Mouse (Mus musculus): ENCODE measurements around the gene Tmem33. TPM values are rescaled to one million over a fixed set of nuclear protein-coding genes. Genes with fewer than 3 reads are reported as not detected.
A peak's percentile ranks its signal among the peaks of the same experiment; 100 is the strongest.

Tmem33 gene
- 48.5 and 60.0 TPM in 2 replicates for polyA plus RNA-seq (2015; fragmentation: Nextera tagmentation; extraction: Ambion mirVana)

DNA sequence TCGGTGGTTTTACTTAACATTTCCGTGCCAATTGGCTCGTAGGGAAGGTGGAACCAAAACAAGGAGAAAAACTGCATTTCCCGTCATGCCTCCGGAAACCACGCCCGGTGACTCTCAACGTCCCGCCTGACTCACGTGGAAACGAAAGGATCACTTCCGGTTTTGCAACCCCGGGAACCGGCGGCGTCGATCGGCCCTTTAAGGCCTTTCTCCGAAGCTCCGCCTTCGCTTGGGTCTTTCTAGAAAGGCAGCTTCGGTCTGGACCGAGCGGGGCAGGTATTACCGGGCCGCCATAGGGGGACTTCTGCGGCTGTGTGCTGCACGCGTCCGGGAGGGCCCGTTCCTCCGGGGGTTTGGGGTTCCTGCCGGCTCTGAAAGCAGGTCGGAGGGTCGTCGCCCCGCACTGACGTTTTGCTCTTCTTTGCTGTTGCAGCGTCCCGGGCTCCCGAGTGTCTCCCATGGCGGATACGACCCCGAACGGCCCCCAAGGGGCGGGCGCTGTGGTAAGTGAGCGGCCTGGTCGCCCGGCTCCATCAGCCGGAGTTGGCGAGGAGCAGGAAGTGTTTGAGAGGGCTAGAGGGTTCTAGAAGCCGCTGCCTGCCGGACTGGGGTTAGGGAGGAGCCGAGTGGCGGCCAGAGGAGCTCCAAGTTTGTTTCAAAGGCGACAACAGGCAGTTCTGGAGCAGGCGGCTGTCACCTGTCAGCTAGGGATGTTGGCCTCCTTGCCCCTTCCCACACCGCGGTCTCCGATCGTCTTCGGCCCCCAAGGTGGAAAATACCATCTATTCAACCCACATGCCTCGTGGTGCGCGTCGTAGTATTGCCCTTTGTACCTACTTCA is at the start of gene Tmem33:
Gene Tmem33 (plus strand): TSS at position 35 of the 841 bp plus-strand sequence.
- Histone ChIP-seq H3K36me3 (peaks cover 33% of the 10 kb centered on the region), H3K27ac (replicated peaks) (peak within 1 kb of the TSS; percentile 96), H3K27me3 (replicated peaks) (no peaks in the 10 kb centered on the region; the same call in 1 of the 2 replicates), H3K4me2 (peak within 1 kb of the TSS; percentile 85), H3K4me3 (peak within 1 kb of the TSS; percentile 93), H3K9me3 (no peaks in the 10 kb centered on the region), H3K9ac (peak within 1 kb of the TSS; percentile 93), H3K4me1 (peaks cover 17% of the 10 kb centered on the region)
- peak; percentile 80 for ATAC-seq (ENCODE audit: extremely low read depth, insufficient number of reproducible peaks, low FRiP score, low TSS enrichment)
- under 1% methylated on average over 67 of the region's 67 CpGs for WGBS

DNA sequence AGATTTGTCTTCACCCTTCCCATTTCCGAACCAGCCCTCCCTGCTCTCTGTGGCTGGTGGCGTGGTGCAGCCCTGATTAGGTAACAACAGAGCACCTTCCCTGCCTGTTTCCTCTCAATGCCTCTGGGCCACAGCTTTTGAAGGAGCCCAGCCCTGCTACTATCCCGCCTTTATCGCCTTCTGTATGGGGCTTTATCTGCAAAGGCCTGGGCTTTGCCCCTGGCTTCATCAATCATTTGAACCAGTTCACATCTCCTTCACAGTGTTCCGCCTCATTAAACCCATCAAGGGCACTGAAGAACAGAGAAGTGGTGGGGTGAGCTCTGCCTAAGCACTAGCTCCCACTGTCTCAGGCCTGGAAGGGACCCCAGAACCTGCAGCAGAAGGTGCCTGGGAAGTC is 47.2 kb upstream of the Tmem33 start:
- H3K27me3 ChIP-seq (replicated peaks) = peaks cover 89% of the 10 kb centered on the region
- H3K4me3 ChIP-seq = no peak overlapping the region
- H3K4me1 ChIP-seq = peaks cover 15% of the 10 kb centered on the region
- 19% methylated on average over 5 of the region's 5 CpGs for WGBS
- H3K9ac ChIP-seq = no peak overlapping the region
- H3K36me3 ChIP-seq = no peaks in the 10 kb centered on the region
- no peak for ATAC-seq (ENCODE audit: extremely low read depth, insufficient number of reproducible peaks, low FRiP score, low TSS enrichment)
- no peak overlapping the region for H3K27ac ChIP-seq (replicated peaks)
- no peaks in the 10 kb centered on the region for H3K9me3 ChIP-seq
- H3K4me2 ChIP-seq = no peak overlapping the region

DNA sequence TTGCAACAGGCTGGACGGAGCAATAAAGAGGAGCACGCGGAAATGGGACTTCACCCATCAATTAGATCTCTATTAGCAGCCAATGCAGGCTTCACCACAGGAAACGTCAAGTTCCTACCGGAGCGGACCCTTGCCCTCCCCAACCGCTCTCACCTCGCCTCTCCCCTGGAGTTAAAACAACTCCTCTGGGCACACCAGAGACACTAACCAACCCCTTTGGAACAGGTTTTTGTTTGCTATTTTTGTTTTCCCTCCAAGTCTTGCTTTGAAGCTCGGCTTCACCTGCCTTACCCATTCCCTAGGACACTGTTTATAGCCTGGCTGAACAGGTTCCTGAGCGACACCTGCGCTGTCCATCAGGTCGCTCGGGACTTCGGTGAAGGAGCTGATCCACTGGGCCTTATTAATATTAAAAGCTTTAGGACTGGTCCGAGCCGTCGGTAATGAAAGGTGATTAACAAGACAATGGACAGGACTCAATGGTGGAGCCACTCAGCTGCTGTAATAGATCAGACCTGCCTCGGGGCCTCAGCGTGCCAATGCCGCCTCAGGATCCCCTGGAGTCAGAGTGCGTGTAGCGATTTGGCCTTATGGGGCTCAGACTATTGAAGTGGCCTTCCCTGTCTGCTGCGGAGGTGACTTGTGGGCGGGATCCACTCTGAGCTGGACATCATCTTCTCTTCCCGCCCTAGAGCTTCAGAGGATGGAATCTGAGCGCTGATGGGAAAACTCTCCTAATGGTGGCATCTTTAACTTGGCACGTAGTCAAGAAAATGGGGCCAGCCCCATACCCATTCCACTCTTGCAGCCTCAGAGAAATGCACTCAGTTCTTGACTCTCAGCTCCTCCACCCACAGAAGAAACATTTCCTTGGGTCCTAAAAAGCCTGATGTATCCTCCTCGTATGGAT is 45.0 kb upstream of the Tmem33 start:
- peak overlapping the region; percentile 60 for H3K4me2 ChIP-seq
- no peaks in the 10 kb centered on the region for H3K36me3 ChIP-seq
- H3K27ac ChIP-seq (replicated peaks) = no peak overlapping the region
- H3K9me3 ChIP-seq = no peaks in the 10 kb centered on the region
- no peak overlapping the region for H3K9ac ChIP-seq
- WGBS = 2% methylated on average over 28 of the region's 28 CpGs
- peak overlapping the region; percentile 34; the same call in 1 of the 2 replicates for H3K4me3 ChIP-seq
- H3K4me1 ChIP-seq = peaks cover 15% of the 10 kb centered on the region
- no peak for ATAC-seq (ENCODE audit: extremely low read depth, insufficient number of reproducible peaks, low FRiP score, low TSS enrichment)
- H3K27me3 ChIP-seq (replicated peaks) = peaks cover 98% of the 10 kb centered on the region

DNA sequence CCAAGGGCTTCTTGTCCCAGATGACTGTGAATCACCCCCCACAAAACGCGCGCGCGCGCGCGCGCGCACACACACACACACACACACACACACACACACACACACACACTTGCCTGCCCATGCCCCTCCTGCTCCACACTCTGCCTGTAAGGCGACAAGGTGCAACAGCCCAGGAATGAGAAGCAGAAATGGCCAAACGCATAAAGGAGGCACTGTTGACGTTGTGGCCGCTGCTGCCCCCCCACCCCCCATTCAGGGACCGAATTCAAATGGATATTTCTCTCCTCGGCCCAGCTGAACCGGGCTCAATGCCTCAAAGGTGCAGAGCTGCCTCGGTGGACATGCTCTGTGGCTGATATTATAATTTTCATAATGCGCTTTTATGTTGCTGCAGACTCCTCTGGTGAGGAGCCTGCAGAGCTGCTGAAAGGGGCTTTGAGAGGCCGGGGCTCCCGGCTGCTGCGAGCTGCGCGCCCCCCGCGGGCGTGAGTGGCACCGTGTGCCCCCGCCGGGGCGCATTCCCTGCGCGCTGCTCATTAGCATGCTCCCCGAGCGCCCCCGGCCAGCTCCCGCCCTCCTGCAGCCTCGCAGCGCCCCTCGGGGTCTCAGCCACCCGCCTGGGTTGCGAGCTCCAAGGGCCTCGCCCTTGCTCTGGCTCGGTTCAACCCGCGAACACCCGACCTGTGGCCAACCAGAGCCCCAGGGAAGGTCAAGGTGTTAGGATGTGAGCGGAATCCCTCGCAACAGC is 44.2 kb upstream of the Tmem33 start:
- Histone ChIP-seq H3K4me3 (peak overlapping the region; percentile 34), H3K27ac (replicated peaks) (no peak overlapping the region), H3K9me3 (no peaks in the 10 kb centered on the region), H3K4me2 (peak overlapping the region; percentile 60), H3K9ac (no peak overlapping the region), H3K27me3 (replicated peaks) (peaks cover 98% of the 10 kb centered on the region), H3K36me3 (no peaks in the 10 kb centered on the region), H3K4me1 (peaks cover 15% of the 10 kb centered on the region)
- WGBS = under 1% methylated on average over 49 of the region's 49 CpGs
- no peak for ATAC-seq (ENCODE audit: extremely low read depth, insufficient number of reproducible peaks, low FRiP score, low TSS enrichment)

DNA sequence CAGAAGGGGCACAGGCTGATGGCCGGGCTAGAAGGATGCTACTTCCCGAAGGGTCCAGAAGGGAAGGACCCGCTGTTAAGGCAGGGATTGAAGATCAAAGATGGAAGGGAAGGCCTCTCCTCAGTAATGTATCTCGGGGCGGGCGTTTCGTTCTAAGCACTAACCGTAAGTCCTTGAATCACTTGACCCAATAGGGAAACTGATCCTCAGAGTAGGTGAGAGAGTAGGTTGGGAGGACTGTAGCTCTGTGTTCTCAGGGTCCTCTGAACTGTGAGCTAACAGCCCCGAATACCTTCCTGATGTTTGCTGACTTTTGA is 43.6 kb upstream of the Tmem33 start:
- H3K4me3 ChIP-seq = peak overlapping the region; percentile 34
- H3K27ac ChIP-seq (replicated peaks) = no peak overlapping the region
- peaks cover 98% of the 10 kb centered on the region for H3K27me3 ChIP-seq (replicated peaks)
- H3K9ac ChIP-seq = no peak overlapping the region
- H3K36me3 ChIP-seq = no peaks in the 10 kb centered on the region
- H3K9me3 ChIP-seq = no peaks in the 10 kb centered on the region
- H3K4me2 ChIP-seq = peak overlapping the region; percentile 60
- 3% methylated on average over 9 of the region's 9 CpGs for WGBS
- no peak for ATAC-seq (ENCODE audit: extremely low read depth, insufficient number of reproducible peaks, low FRiP score, low TSS enrichment)
- peaks cover 15% of the 10 kb centered on the region for H3K4me1 ChIP-seq

DNA sequence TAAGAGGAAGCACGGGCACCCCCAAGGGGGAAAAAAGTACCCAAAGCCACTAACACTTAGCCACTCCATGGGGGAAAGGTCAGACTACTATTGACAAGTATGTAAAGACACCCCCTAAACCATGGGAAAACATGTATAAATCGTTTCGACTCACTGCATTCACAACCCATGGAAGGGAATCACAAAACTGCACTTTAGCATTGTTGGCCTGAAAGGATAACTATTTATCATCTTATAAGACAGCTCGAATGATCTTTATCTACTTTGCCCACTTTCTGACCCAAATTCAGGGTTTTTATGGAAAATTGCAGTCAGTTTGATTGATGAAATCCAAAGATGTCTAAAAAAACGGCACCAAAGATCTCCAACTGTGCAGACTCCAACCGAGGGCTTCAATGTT is 38.5 kb upstream of the Tmem33 start:
- ATAC-seq (ENCODE audit: extremely low read depth, insufficient number of reproducible peaks, low FRiP score, low TSS enrichment) = no peak
- Histone ChIP-seq H3K4me3 (peak overlapping the region; percentile 49), H3K9ac (no peak overlapping the region), H3K27me3 (replicated peaks) (peaks cover 97% of the 10 kb centered on the region), H3K4me1 (peaks cover 9% of the 10 kb centered on the region), H3K36me3 (no peaks in the 10 kb centered on the region), H3K4me2 (peak overlapping the region; percentile 74), H3K27ac (replicated peaks) (no peak overlapping the region), H3K9me3 (peaks cover 10% of the 10 kb centered on the region)
- 10% methylated on average over 6 of the region's 6 CpGs for WGBS

DNA sequence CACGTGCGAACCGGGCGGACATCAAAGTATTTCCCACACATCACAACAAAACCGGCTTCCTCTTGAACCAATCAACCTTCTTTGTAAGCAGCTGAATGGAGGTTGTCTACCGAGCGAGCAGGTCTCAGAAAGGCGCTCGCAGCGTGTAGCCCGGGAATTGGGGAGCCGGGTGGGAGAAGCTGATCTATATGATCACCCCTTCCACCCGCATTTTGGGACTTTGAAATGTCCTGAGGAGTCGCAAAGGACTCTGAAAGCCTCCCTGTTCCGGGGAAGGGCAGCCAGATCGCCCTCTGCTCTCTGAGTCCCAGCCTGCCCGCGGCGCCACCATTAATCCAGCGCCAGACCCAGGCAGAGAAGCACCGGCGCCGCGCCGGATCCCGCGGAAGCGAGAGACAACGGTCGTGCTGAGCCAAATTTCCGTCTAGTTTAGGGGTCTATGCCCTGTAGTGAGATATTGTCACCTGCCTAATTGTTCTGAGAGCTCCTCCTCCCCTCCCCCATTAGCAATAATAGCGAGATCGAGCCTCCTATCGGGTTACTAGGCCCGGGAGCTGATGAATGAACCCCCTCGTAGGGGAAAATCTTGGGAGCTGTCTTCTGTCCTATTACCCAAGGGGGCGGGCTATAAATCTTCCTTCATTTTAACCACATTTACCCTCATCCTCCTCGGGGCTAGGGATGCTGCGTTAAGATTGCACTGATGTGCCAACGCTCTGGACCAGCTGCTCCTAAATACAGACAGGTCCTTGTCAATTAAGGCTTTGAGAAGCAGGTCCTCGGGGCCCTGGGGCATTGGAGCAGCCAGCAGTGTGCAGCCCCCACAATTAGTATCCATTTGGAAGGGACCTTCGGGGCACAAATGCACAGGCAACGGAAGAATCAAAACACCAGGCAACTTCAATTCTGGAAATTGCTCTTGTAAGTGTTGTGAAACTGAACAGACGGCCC is 37.6 kb upstream of the Tmem33 start:
- Histone ChIP-seq H3K4me2 (peak overlapping the region; percentile 74), H3K4me3 (peak overlapping the region; percentile 49), H3K9ac (peak overlapping the region; percentile 63), H3K4me1 (peaks cover 9% of the 10 kb centered on the region), H3K27me3 (replicated peaks) (peaks cover 99% of the 10 kb centered on the region), H3K9me3 (peaks cover 10% of the 10 kb centered on the region), H3K27ac (replicated peaks) (no peak overlapping the region), H3K36me3 (no peaks in the 10 kb centered on the region)
- 1% methylated on average over 44 of the region's 44 CpGs for whole genome bisulfite sequencing
- ATAC-seq (ENCODE audit: extremely low read depth, insufficient number of reproducible peaks, low FRiP score, low TSS enrichment) = no peak

DNA sequence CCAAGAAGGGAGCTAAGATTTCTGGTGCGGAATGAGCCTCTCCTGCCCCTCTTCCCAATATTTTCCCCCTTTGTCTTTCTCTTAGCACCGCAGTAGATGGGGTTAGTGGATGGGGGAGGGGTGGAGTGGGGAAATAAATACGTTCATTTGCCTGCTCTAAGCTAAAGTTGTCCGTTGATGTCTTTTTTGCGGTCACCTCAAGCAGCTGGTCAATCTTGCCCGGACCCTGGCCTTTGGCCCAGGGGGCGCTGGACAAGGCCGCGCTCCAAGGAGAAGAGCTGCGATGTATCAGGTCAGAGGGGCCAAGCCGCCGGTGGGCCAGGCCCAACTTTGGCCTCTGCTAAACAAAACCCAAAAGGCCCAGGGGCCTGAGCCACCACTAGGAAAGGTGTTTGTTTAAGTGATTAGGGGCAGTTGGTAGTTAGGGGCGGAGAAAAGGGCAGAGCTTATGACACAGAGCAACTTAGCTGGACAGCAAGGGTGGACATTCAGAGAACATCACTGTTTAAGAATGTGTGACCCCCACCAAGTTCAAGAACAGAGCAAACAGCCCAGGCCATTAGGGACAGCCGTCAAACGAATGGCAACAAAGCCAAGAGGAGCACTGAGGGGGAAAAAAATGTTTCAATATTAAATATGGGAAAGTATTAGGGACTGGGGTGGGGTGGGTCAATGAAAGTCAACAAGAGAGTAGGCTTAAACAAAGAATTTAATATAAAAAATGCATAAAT is 36.8 kb upstream of the Tmem33 start:
- Histone ChIP-seq H3K36me3 (no peaks in the 10 kb centered on the region), H3K9ac (no peak overlapping the region), H3K9me3 (peaks cover 10% of the 10 kb centered on the region), H3K4me2 (no peak overlapping the region), H3K4me3 (no peak overlapping the region), H3K27me3 (replicated peaks) (peaks cover 99% of the 10 kb centered on the region), H3K27ac (replicated peaks) (no peak overlapping the region), H3K4me1 (peaks cover 13% of the 10 kb centered on the region)
- ATAC-seq (ENCODE audit: extremely low read depth, insufficient number of reproducible peaks, low FRiP score, low TSS enrichment) = no peak
- WGBS = 5% methylated on average over 15 of the region's 15 CpGs

DNA sequence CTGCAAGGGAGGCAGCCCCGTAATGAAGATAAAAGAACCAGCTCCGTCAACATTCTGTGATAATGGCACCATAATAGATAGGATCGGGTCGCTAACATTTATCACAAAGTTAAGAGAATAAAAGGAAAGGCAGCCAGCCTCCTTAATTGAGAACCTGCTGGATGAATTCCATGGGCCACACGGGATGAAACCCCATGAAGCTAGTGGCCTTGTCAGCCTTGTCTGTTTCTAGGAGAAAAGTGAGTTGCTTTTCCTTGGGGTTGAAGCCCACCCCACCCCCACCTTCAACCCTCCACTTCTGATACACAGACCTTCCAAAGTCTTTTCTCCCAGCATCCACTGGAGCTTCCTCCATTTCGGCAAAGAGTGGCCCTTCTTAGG is 36.3 kb upstream of the Tmem33 start:
- Histone ChIP-seq H3K36me3 (no peaks in the 10 kb centered on the region), H3K27ac (replicated peaks) (no peak overlapping the region), H3K27me3 (replicated peaks) (peaks cover 99% of the 10 kb centered on the region), H3K4me1 (peaks cover 13% of the 10 kb centered on the region), H3K9me3 (peaks cover 10% of the 10 kb centered on the region), H3K4me3 (no peak overlapping the region), H3K4me2 (no peak overlapping the region), H3K9ac (no peak overlapping the region)
- 15% methylated on average over 6 of the region's 6 CpGs for WGBS
- no peak for ATAC-seq (ENCODE audit: extremely low read depth, insufficient number of reproducible peaks, low FRiP score, low TSS enrichment)

DNA sequence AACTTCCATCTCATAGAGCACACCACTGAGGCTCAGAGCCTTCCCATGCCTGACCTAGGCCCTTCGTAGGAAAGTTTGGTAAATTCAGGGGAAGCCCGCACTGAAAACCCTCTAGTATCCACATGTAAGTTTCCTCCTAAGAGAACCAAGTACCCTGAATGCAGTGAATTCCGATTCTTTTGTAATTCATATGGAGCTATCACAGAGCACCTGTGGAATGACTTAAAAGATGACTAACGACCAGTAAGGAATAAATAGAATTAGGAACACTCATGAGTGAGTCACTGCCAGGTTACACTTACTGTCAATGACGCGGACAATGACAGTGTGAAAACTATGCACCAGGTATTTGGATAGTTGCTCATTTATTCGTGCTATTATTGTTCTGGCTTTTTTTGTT is 34.6 kb upstream of the Tmem33 start:
- no peak overlapping the region for H3K27ac ChIP-seq (replicated peaks)
- H3K4me1 ChIP-seq = peaks cover 23% of the 10 kb centered on the region
- 49% methylated on average over 7 of the region's 7 CpGs for WGBS

More for the DNA sequence above, 34.6 kb upstream of the Tmem33 start:
- no peak overlapping the region for H3K4me2 ChIP-seq
- H3K9ac ChIP-seq = no peak overlapping the region
- no peak for ATAC-seq (ENCODE audit: extremely low read depth, insufficient number of reproducible peaks, low FRiP score, low TSS enrichment)
- peaks cover 99% of the 10 kb centered on the region for H3K27me3 ChIP-seq (replicated peaks)
- H3K4me3 ChIP-seq = no peak overlapping the region
- no peaks in the 10 kb centered on the region for H3K36me3 ChIP-seq
- H3K9me3 ChIP-seq = peaks cover 10% of the 10 kb centered on the region

Data from heart, embryonic 13.5 days (tissue).